Mouse (Mus musculus) hindbrain, embryonic 15.5 days (tissue): ENCODE measurements at regions not wholly inside any gene's neighbourhood (a gene's known extent, or its start where the extent isn't known, plus 50 kb on each side); places are given as distances from the start of the nearest gene placed in this dataset.

Experiments used
- ATAC-seq: fragments of 200-750 bp; cut with Nextera tagmentation; 2 replicates; pipeline ENCODE4 v1.8.0; 2017; ENCODE audit warnings: low read depth, moderate number of reproducible peaks, moderate TSS enrichment; ENCODE audit not compliant: low FRiP score
- H3K27ac ChIP-seq: fragments of 300-500 bp; sonication (generic); replicated peaks from 2 replicates; pipeline ENCODE4 v1.5.1; 2015; ENCODE audit warnings: mild to moderate bottlenecking, inconsistent platforms
- H3K27me3 ChIP-seq: fragments of 300-500 bp; sonication (generic); 2 replicates; pipeline ENCODE4 v1.6.1; 2015; ENCODE audit warnings: control low read depth, inconsistent platforms
- H3K36me3 ChIP-seq: fragments of 300-500 bp; sonication (generic); 2 replicates; pipeline ENCODE4 v1.6.1; 2015; ENCODE audit warnings: control low read depth, inconsistent platforms
- H3K4me1 ChIP-seq: fragments of 300-500 bp; sonication (generic); replicated peaks from 2 replicates; pipeline ENCODE4 v1.6.1; 2015; ENCODE audit warnings: control low read depth, inconsistent platforms
- H3K4me2 ChIP-seq: fragments of 300-500 bp; sonication (generic); 2 replicates; pipeline ENCODE4 v1.6.1; 2015; ENCODE audit warnings: moderate library complexity, mild to moderate bottlenecking, inconsistent platforms
- H3K4me3 ChIP-seq: fragments of 300-500 bp; sonication (generic); 2 replicates; pipeline ENCODE4 v1.5.1; 2015; ENCODE audit warnings: mild to moderate bottlenecking, inconsistent platforms
- H3K9ac ChIP-seq: fragments of 300-500 bp; sonication (generic); 2 replicates; pipeline ENCODE4 v1.6.1; 2015; ENCODE audit warnings: inconsistent platforms
- H3K9me3 ChIP-seq: fragments of 300-500 bp; sonication (generic); 2 replicates; pipeline ENCODE4 v1.6.1; 2016; ENCODE audit warnings: control low read depth, inconsistent platforms
- WGBS: fragments of 180-500 bp; shearing (Covaris S2); methylation state at CpG from one replicate; pipeline ENCODE4 v1.1.7; 2015; 5-methylcytosine and 5-hydroxymethylcytosine counted together

GRCm38 (mm10) chr15:88036146-88037000 is 492.3 kb downstream of the Fam19a5 start:
- Histone ChIP-seq H3K4me1 (peaks cover 15% of the 10 kb centered on the region), H3K9ac (no peak overlapping the region), H3K27me3 (no peaks in the 10 kb centered on the region), H3K4me2 (peak overlapping the region; percentile 5; the same call in 1 of the 2 replicates), H3K9me3 (no peaks in the 10 kb centered on the region), H3K27ac (peak overlapping the region; percentile 16; the same call in 1 of the 2 replicates), H3K4me3 (no peak overlapping the region), H3K36me3 (no peaks in the 10 kb centered on the region)
- 36% methylated on average over 22 of the region's 22 CpGs for WGBS
- ATAC-seq, result peak; percentile 87

- Histone ChIP-seq H3K4me2 (no peak overlapping the region), H3K9ac (no peak overlapping the region), H3K4me3 (no peak overlapping the region), H3K27ac (no peak overlapping the region), H3K36me3 (no peaks in the 10 kb centered on the region), H3K4me1 (peaks cover 15% of the 10 kb centered on the region), H3K27me3 (no peaks in the 10 kb centered on the region), H3K9me3 (no peaks in the 10 kb centered on the region)
- WGBS, result 89% methylated on average over 4 of the region's 4 CpGs
- ATAC-seq, result no peak
Measured at GRCm38 (mm10) chr15:88037606-88038005, 493.5 kb downstream of the Fam19a5 start.

GRCm38 (mm10) chr15:88042821-88043220 is 498.7 kb downstream of the Fam19a5 start:
- no peak overlapping the region for H3K4me3 ChIP-seq
- no peak overlapping the region for H3K9ac ChIP-seq
- H3K4me2 ChIP-seq, result no peak overlapping the region
- 85% methylated on average over 2 of the region's 2 CpGs for WGBS
- H3K9me3 ChIP-seq, result no peaks in the 10 kb centered on the region; the same call in 1 of the 2 replicates
- no peaks in the 10 kb centered on the region for H3K27me3 ChIP-seq
- no peaks in the 10 kb centered on the region for H3K4me1 ChIP-seq
- H3K27ac ChIP-seq, result no peak overlapping the region
- no peaks in the 10 kb centered on the region for H3K36me3 ChIP-seq
- no peak for ATAC-seq

GRCm38 (mm10) chr15:88058071-88058470 is 514.0 kb downstream of the Fam19a5 start:
- H3K27ac ChIP-seq, result no peak overlapping the region
- no peak for ATAC-seq
- 0 out of 2 replicates have a peak, but pooled peaks cover 7% of the 10 kb centered on the region for H3K4me1 ChIP-seq
- no peaks in the 10 kb centered on the region for H3K9me3 ChIP-seq
- WGBS, result 64% methylated on average over 4 of the region's 4 CpGs
- no peak overlapping the region for H3K4me2 ChIP-seq
- H3K4me3 ChIP-seq, result no peak overlapping the region
- no peaks in the 10 kb centered on the region for H3K36me3 ChIP-seq
- no peak overlapping the region for H3K9ac ChIP-seq
- no peaks in the 10 kb centered on the region for H3K27me3 ChIP-seq

GRCm38 (mm10) chr15:88060935-88061334 is 516.8 kb downstream of the Fam19a5 start:
- Histone ChIP-seq H3K9ac (no peak overlapping the region), H3K4me3 (no peak overlapping the region)

GRCm38 (mm10) chr15:88063041-88063440 is 518.9 kb downstream of the Fam19a5 start:
- no peak for ATAC-seq
- no peak overlapping the region for H3K9ac ChIP-seq
- H3K27ac ChIP-seq, result no peak overlapping the region
- 77% methylated on average over 5 of the region's 5 CpGs for WGBS
- H3K36me3 ChIP-seq, result no peaks in the 10 kb centered on the region
- H3K4me3 ChIP-seq, result no peak overlapping the region
- H3K27me3 ChIP-seq, result no peaks in the 10 kb centered on the region
- peaks cover 12% of the 10 kb centered on the region; the same call in 1 of the 2 replicates for H3K4me1 ChIP-seq
- peaks cover 8% of the 10 kb centered on the region; the same call in 1 of the 2 replicates for H3K9me3 ChIP-seq
- H3K4me2 ChIP-seq, result no peak overlapping the region

More at GRCm38 (mm10) chr15:88060935-88061334, 516.8 kb downstream of the Fam19a5 start:
- H3K4me1 ChIP-seq, result 0 out of 2 replicates have a peak, but pooled peaks cover 7% of the 10 kb centered on the region
- no peak overlapping the region for H3K4me2 ChIP-seq
- 89% methylated on average over 4 of the region's 4 CpGs for WGBS
- H3K27ac ChIP-seq, result no peak overlapping the region
- peaks cover 8% of the 10 kb centered on the region; the same call in 1 of the 2 replicates for H3K9me3 ChIP-seq
- H3K36me3 ChIP-seq, result no peaks in the 10 kb centered on the region
- ATAC-seq, result no peak
- no peaks in the 10 kb centered on the region for H3K27me3 ChIP-seq

GRCm38 (mm10) chr15:88068476-88068875 is 524.4 kb downstream of the Fam19a5 start:
- ATAC-seq, result 0 out of 2 replicates have a peak, but pooled peaks have one; percentile 34
- no peak overlapping the region for H3K4me2 ChIP-seq
- 32% methylated on average over 3 of the region's 3 CpGs for WGBS

GRCm38 (mm10) chr15:88072676-88073075 is 527.4 kb upstream of the Zdhhc25 start:
- H3K27ac ChIP-seq, result no peak overlapping the region
- no peak overlapping the region for H3K4me2 ChIP-seq
- 0 out of 2 replicates have a peak, but pooled peaks cover 5% of the 10 kb centered on the region for H3K27me3 ChIP-seq
- H3K36me3 ChIP-seq, result no peaks in the 10 kb centered on the region
- no peaks in the 10 kb centered on the region for H3K9me3 ChIP-seq
- H3K9ac ChIP-seq, result no peak overlapping the region
- H3K4me3 ChIP-seq, result no peak overlapping the region
- no peak for ATAC-seq
- H3K4me1 ChIP-seq, result peaks cover 8% of the 10 kb centered on the region
- 21% methylated on average over 1 of the region's 1 CpGs for WGBS

More at GRCm38 (mm10) chr15:88068476-88068875, 524.4 kb downstream of the Fam19a5 start:
- Histone ChIP-seq H3K4me3 (no peak overlapping the region), H3K9ac (no peak overlapping the region), H3K9me3 (peaks cover 8% of the 10 kb centered on the region; the same call in 1 of the 2 replicates), H3K27me3 (0 out of 2 replicates have a peak, but pooled peaks cover 5% of the 10 kb centered on the region), H3K36me3 (no peaks in the 10 kb centered on the region), H3K27ac (no peak overlapping the region), H3K4me1 (peaks cover 11% of the 10 kb centered on the region)

GRCm38 (mm10) chr15:88083911-88084310 is 516.2 kb upstream of the Zdhhc25 start:
- H3K9ac ChIP-seq, result no peak overlapping the region

GRCm38 (mm10) chr15:88085631-88086030 is 514.5 kb upstream of the Zdhhc25 start:
- Histone ChIP-seq H3K27ac (no peak overlapping the region), H3K9me3 (no peaks in the 10 kb centered on the region), H3K4me2 (no peak overlapping the region), H3K36me3 (no peaks in the 10 kb centered on the region), H3K9ac (no peak overlapping the region), H3K4me1 (peaks cover 13% of the 10 kb centered on the region), H3K27me3 (no peaks in the 10 kb centered on the region), H3K4me3 (no peak overlapping the region)
- no peak for ATAC-seq
- 45% methylated on average over 3 of the region's 3 CpGs for WGBS

More at GRCm38 (mm10) chr15:88083911-88084310, 516.2 kb upstream of the Zdhhc25 start:
- no peak overlapping the region for H3K27ac ChIP-seq
- no peaks in the 10 kb centered on the region for H3K27me3 ChIP-seq
- ATAC-seq, result no peak
- no peaks in the 10 kb centered on the region for H3K36me3 ChIP-seq
- no peaks in the 10 kb centered on the region for H3K9me3 ChIP-seq
- H3K4me3 ChIP-seq, result no peak overlapping the region
- 37% methylated on average over 5 of the region's 5 CpGs for WGBS
- no peak overlapping the region for H3K4me2 ChIP-seq
- H3K4me1 ChIP-seq, result peaks cover 11% of the 10 kb centered on the region

GRCm38 (mm10) chr15:88089486-88089885 is 510.6 kb upstream of the Zdhhc25 start:
- H3K4me3 ChIP-seq, result no peak overlapping the region
- ATAC-seq, result no peak

GRCm38 (mm10) chr15:88091390-88091789 is 508.7 kb upstream of the Zdhhc25 start:
- Histone ChIP-seq H3K36me3 (no peaks in the 10 kb centered on the region), H3K27me3 (no peaks in the 10 kb centered on the region), H3K4me3 (no peak overlapping the region), H3K9ac (no peak overlapping the region), H3K4me1 (peaks cover 2% of the 10 kb centered on the region; the same call in 1 of the 2 replicates), H3K9me3 (no peaks in the 10 kb centered on the region), H3K4me2 (no peak overlapping the region), H3K27ac (no peak overlapping the region)
- WGBS, result 94% methylated on average over 5 of the region's 5 CpGs
- no peak for ATAC-seq

More at GRCm38 (mm10) chr15:88089486-88089885, 510.6 kb upstream of the Zdhhc25 start:
- H3K4me2 ChIP-seq, result no peak overlapping the region
- H3K4me1 ChIP-seq, result peaks cover 3% of the 10 kb centered on the region; the same call in 1 of the 2 replicates
- no peaks in the 10 kb centered on the region for H3K36me3 ChIP-seq
- H3K9ac ChIP-seq, result no peak overlapping the region
- no peaks in the 10 kb centered on the region for H3K27me3 ChIP-seq
- no peaks in the 10 kb centered on the region for H3K9me3 ChIP-seq
- H3K27ac ChIP-seq, result no peak overlapping the region
- 25% methylated on average over 4 of the region's 4 CpGs for WGBS
